Mouse (Mus musculus): ENCODE results near the gene Ash1l.
A peak's percentile ranks its signal among the peaks of the same experiment; 100 is the strongest.
"Not testable (repeated sequence)": the region's sequence is repeated elsewhere in the genome, so short reads cannot be mapped to it uniquely, and the experiment has no call there.

Gene Ash1l

DNA sequence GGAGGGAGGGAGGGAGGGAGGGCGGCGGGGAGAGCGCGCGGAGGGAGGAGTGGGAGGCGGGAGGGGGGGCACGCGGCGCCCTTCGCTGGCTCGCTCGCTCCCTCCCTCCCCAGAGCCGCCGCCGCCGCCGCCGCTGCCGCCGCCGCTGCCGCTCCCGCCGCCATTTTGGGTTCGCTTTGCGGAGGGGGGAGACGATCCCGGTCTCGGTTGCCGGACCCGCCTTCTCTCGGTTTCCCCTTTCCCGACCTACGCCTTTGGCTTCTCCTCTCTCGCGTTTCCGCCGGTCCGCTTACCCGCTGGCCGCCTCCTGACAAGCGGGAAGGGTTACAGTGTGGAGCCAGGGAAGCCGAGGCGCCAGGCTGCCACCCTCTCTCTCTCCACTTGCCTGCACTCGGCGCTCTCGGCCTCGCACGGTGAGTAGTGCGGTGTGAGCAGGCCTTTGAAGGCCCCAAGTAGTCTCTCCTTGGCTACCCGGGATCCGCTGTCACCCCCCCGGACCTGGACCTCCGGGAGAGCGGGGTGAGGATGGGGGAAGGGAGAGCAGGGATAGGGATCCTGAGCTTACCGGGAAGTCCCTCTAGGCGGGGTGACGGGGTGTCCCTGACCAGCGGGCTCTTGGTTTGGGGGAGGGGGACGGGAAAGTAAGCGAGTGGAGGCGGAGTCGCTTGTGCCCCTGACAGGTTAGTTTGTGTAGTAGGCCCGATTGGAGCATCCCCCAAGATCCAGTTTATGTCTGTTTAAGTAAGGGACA is at the start of gene Ash1l, which contains the start of gene Dap3:
Ash1l (plus strand) TSS at position 47 of the 751 bp plus-strand sequence.
Dap3 (minus strand) TSS at position 606 of the 751 bp plus-strand sequence.
- peak; percentile 81 for DNase-seq

DNA sequence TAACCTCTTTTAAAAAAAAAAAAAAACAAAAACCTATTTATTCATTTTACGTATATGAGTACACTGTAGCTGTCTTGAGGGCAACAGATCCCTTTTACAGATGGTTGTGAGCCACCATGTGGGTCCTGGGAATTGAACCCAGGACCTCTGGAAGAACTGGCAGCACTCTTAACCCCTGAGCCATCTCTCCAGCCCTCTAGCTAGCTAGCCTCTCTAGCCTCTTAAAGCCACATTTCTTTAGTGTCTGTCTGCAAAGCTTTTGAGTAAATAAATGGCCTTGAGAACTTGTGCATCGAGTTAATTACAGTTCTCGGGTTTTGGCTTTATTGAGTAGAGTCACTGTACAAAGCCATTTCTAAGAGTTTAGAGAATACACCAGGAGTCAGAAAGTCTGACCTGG is 45.6 kb upstream of the Ash1l start:
- no peak for DNase-seq

DNA sequence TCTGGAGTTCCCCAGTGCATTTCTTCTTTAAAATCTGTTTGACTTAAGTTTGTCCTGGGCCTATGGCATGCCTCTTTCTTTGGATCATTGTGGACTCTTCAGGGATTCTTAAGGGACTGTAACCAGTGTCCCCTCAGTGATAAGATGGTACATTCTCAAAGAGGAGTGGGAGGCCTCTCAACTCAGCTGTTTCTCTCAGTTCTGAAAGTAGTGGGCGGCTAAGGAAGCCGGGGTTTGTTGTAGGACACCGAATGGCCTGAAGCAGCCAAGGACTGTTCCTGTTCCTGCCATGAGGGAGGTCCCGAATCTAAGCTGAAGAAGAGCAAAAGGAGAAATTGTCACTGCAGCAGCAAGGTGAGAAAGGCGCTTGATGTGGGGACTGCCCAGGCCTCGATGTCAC is 45.2 kb upstream of the Ash1l start:
- DNase-seq = no peak

DNA sequence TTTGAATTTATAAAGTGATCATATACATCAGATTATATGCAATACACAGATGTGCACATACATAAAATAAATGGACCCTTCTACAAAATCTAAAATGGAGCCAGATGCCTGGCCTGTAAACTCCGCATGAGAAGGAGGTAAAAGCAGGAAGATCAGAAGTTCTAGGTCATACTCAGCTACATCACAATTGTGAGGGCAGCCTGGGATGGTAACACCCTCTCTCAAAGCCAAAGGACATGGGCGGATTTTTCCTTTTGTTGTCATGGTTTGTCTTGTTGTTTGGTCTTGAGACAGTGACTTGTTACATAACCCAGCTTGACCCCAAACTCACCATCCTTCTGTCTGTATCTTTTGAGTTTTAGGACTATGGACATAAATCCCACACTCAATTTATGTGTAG is 44.7 kb upstream of the Ash1l start:
- no peak for DNase-seq

DNA sequence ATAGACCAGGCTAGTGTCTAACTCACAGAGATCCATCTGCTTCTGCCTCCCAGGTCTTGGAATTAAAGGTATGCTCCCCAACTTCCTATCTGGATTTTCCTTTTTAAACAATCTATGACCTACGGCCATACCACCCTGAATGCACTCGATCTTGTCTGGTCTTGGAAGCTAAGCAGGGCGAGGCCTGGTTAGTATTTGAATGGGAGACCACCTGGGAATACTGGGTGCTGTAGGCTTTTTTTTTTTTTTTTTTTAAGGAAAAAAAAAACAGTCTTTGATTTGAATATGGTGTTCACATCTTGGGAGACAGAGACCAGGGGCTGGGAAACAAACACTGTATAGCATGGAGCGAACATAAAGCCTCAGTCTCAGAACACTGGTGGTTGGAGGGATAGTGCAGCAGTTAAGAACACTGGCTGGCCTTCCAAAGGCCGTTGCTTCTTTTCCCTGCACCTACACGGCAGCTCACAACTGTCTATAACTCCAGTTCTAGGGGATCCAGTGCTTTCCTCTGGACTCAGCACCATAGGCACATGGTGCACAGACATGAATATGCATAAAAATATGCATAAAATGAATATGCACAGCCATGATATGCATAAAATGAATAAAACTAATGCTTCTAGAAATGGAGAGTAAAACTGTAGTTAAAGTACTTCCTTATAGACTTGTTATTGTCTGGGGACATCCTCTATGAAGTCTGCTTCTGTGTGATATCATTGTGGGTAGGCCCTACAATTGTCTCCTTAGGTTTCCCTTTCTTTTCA is 43.8 kb upstream of the Ash1l start:
- DNase-seq = no peak

DNA sequence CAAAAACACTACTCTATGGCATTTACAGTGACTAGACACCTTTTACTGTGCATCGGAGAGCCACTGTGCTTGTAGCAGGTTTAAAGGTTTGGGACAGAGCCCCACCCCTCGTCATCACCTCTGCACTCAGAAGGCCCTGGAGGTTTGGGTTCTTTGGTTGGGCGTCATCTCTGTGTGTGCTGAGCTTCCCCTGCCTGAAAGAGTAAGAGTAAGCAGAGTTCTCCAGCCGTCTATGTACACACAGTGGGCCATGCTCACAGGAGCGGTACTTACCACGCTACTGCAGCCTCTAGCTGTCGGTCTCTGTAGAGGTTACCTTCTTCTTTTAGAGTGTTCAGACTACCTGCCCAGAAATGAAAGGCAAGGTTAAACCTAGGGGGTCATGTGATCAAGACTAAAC is 37.8 kb upstream of the Ash1l start:
- DNase-seq = no peak

DNA sequence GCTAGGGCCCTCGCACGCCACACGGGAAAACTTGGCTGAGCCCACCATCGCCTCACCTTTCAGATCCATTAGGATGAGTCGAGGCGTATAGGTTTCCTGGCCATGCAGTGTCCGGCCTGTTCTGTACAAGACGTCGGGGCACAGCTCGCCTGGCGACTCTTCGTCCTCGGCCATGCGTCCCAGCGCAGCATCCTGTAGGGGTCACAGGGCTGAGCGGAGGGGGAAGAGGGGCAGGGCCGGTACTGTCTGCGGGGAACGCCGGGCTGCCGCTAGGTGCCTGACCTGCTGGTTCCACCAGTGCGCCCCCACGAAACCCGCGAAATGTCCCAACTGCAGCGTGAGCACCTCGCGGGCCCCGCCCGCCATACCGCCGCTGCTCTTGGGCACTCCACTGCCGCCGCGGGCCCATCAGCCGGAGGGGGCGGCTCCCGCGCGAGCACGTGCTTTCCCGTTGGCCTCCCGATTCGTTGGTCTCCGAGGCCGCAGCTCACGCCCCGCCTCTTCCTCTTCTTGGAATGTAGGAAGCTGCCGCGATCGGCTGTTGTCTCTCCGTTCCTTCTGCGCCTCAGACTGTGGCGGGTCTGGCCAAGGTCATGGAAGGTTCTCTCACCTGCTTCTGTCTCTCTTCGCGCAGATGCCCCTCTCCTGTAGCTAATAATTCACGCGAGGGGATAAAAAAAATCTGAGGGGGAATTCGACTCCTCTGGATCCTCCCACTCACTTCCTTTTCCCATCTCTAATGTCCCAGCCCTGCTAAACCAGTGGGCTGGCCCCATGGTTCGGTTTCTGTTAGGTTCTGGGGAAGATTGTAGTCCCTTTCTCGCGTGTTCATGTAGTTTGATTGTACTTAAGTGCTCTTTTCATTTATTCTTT is 36.7 kb upstream of the Ash1l start, which contains the start of gene Msto1:
Msto1 (minus strand) TSS at position 489 of the 873 bp plus-strand sequence.
- DNase-seq = peak; percentile 91

DNA sequence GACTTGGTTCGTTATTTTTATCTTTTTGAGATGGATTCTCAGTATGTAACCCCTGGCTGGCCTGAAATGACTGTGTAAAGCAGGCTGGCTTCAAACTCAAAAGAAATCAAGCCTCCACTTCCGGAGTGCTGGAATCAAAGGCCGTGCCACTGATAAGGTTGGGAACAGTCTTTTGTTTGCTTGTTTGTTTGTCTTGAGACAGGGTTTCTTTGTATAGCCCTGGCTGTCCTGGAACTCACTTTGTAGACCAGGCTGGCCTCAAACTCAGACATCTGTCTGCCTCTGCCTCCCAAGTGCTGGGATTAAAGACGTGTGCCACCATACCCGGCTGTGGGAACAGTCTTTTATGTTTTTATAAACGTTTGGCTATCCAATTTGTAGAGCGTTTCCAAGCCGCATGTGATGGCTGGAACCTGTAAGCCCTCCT is 36.0 kb upstream of the Ash1l start:
- DNase-seq = no peak

DNA sequence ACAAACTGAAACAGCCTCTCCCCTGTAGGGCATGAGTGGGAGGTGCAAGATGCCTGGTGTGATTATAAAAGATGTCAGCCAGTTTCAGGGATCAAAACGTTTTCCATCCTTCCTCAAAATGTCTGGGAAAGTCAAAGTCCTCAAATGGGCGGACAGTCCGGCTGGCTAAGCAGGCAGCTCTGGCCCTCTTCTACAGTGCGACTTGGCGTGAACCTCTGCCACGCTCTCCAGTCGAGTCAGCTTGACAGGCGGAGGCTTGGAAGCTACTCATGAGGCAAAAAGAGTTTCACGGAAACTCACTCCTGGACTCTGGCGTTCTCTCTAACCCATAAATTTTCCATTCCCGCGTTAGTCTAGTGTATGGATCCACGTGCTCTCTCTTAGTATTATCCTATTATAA is 31.4 kb upstream of the Ash1l start:
- DNase-seq = no peak

DNA sequence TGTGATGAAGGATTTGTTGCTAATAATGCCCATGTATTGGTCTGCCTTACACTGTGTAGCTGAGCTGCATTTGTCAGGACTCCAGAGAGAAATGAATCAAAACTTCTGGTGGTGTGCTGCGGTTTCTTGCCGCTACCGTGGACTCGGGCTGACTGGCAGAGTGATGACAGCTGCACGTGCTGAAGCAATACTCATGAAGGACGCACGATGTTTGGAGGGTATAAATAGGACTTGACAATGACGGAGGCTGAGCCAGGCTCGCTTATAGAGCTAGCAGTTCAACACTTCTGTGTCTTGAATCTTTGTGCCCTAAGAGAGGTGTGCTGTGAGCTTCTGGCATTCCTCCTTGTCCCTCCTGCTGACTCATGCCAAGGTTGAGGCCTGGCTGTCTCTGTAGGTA is 29.0 kb upstream of the Ash1l start:
- DNase-seq = no peak

DNA sequence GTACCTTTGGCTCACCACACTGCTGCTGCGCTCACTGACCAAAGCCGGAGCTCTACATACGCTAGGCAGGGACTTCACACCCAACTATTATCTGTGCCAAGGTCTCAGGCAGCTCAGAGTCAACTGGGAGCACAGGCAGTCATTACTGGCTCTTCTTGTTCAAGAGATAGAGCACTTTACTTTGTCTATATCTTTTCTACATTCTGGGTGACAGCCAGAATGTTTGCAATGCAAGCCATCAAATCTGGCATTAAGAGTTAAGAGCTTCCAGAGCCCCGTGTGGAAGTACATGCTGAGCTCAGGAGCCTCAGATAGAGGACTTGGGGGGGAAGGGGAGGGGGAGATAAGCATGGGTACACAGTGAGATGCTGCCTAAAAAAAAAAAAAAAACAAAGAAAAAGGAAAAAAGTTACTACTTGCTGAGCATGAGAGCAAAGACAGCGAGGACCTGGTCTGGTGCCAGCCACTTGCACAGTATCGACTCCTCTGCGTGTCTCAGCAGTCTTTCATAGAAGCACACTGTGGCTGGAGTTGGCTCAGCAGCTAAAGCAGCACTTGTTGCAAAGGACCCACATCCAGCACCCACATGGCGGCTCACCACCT is 26.3 kb upstream of the Ash1l start:
- DNase-seq = no peak

DNA sequence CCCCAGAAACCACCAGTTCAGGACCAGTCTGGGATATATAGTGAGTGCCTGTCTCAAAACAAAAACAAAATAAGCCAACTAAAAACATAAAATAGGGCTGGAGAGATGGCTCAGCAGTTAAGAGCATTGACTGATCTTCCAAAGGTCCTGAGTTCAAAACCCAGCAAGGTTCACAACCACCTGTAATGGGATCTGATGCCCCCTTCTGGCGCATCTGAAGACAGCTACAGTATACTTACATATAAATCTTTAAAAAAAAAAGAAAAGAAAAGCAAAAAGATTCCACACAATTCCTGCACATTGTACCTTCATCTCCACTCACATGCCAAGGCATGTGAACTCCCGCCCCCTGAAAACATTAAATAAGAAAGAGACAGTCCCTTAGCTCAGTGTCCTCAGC is 24.8 kb upstream of the Ash1l start:
- no peak for DNase-seq

DNA sequence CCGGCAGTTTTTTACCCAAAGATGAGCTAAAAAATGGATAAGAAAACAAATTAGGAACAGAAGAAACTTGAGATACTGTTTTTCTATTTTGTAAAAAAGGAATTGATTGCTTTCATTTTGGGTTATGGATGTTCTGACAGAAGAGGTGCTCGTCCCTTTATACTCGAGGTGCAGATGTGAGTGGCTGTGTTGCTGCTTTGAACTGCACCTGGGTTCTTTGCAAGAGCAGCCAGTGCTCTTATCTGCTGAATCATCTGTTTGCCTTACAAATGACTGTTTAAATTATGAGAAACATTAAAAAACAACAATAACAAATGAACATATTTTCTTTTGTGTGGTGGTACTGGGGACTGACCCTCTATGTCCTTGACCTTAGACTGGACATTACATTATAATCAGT is 20.9 kb upstream of the Ash1l start:
- DNase-seq = no peak

DNA sequence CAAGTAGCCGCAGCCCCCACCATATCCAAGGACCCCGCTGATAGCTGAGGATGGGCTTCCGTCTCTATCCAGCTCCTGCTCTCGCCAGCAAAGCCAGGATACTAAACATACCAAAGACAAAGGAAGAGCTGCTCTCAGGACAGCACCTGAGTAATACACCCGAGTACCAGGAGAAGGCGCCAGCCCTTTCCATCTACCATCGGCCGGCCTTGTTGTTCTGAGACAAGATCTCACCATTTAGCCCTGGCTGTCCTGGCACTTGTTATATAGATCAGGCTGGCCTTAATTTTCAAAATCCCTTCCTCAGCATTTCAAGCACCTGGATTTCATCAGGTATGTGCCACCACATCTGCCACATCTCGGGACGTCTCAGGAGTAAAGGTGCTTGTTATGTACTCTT is 11.4 kb upstream of the Ash1l start:
- DNase-seq = no peak

DNA sequence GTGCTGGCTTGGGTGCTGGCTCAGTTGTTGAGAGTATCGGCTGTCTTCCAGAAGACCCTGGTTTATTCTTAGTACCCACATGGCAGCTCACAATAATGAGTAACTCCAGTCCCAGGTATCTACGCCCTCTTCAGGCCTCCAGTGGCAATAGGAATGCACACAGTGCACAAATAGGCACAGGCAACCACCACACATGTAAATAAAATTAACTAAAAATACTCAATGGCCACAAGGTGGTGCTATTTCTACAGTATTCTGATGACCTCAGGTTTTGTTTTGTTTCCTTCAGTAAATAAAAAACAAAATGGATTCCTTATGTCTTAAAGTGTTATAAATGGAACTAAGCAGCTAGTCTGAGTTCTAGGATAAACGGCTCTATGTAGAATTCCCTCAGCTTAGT is 10.7 kb upstream of the Ash1l start:
- peak; percentile 68 for DNase-seq

DNA sequence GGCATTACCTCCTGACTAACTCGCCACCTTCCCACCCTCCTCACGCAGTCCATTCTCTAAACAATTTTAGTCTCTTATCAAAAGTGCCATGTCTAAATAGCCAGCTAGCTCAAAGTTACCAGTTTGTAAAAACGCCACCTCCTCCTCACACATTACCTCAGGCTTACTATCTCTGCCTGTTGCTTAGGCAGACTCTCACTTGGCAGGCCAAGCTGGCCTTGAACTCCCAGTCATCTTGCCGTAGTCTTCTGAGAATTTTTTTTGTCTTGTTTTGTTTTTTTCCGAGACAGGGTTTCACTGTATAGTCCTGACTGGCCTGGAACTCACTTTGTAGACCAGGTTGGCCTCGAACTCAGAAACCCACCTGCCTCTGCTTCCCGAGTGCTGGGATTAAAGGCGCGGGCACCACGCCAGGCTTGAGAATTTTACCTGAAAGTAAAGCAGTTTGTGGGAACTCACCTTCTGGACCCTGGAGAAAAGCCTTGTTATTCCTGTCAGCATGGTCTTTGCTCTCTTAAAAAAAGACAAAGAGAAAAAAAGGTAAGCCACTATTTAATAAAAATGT is 8.0 kb upstream of the Ash1l start:
- DNase-seq = no peak

DNA sequence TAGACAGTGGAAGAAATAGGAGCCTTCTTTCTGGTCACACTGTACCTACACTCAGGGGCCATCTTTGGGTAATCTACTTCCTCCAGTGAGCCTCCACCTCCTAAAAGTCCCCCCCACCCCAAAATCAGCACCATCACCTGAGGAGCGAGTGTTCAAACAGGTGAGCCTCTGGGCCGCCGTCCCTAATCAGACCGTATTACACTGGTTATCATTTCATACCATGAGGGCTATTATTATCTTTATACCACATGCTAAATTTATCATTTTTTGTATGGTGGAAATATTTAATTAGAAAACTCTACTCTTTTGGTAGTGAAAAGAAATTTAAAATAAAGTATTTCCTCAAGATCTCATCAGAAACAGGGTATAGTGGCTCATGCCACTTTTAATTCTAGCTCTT is 6.3 kb upstream of the Ash1l start:
- no peak for DNase-seq

DNA sequence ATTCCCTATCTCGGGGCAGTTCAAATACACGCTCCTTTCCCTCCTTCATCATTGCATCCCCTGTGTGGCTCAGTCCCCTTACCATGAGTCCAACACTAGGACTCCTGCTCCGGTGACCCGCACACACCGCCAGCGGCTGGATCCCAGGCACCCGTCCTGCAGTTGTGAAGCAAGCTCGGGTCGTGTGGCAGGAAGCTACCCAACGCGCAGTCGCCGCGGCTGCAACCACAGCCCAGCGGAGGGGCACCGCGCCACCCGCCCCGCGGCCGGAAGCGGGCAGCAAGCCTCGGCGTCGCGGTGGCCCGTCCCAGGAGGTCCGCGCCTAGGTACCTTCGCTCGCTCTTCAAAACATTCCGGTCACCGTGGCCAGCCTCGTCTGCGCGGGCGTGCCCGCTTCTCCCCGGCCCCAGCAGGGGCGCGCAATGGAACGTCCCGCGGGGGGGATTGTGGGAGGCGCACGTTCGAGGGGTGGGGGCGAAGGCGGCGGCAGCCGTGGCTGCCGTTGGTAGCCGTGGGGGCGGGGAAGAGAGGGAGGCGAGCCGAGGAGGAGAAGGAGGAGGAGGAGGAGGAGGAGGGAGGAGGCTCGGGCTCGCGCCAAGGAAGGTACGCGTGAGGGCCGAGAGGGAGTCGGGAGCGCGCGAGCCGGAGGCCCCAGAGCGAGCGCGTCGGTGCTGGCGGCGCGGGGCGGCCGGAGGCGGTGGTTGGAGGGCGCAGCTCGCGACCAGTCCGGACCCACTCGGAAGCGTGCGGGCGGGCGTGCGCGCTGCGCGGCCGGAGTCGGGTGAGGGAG is 441 bp upstream of the Ash1l start:
- peak; percentile 88 for DNase-seq

DNA sequence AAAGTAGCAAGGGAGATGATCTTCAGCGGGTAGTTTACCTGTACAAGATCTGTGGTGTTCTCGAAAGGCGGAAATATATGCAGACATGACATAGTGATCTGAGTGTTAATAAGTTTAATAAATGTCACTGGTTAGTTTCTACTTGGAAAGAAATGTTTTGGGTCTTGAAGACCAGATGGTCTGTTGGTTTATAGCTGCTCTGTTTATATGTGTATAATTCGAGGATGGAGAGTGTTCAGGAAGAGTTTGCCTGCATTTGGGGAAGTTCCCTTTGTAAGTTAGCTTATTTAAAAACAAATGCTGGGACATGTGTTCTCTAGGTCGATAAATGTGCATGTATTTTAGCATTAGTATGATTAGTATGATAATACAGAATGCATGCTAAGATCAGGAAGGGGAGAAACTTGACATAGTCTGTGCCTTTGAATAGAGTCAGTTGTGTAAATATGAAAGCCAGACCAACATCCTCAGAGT is 942 bp downstream of the Ash1l start:
- no peak for DNase-seq

DNA sequence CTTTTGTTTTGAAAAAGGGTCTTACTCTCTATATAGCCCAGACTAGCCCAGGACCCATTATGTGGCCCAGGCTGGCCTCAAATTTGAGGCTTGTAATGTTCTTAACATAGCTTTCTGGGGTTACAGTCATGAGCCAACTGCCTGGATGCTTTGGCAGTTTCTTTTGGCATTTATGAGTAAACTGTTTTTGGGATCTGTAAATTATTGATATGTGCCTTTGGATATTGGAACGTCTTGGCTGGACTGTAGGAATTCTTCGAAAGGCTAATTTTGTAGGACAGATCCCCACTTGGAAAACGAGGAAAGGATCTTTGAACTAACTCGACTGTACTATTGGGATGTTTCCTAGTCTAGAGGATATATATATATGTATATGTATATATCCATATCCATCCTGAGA is 2.8 kb downstream of the Ash1l start:
- DNase-seq = no peak

DNA sequence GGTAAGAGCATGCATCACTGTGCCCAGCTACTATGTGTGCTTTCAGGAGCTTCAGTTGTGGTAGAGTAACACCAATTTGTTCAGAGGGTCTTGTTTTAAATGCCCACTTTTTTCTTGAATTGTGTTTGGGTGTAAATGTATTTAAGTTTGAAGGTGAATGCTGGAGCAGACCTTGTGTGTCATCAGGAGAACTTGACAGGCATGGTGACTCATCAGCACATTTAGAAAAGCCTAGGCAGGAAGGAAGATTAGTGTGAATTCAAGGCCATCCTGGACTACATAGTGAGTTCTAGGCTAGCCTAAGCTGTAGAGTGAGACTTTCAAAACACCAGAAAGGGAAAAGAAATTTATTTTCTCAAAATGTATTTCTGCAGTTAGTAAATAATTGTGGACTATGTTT is 3.3 kb downstream of the Ash1l start:
- no peak for DNase-seq

DNA sequence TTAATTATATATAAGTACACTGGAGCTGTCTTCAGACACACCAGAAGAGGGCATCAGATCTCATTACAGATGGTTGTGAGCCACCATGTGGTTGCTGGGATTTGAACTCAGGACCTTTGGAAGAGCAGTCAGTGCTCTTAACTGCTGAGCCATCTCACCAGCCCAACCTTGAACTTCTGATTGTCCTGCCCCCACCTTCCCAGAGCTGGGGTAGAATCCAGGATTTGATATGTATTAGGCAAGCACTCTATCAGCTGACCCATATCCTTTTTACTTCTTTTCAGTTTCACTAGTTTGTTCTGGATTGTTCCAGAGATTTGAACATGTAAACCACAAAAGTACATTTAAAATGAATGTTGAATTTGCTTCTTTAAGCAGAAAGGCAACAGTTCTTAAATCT is 12.8 kb downstream of the Ash1l start:
- not testable (repeated sequence) for DNase-seq
